Mouse (Mus musculus) natural killer cell, adult 2 months (primary cell): ENCODE results near the gene Pacs1.
"Not testable (repeated sequence)": the region's sequence is repeated elsewhere in the genome, so short reads cannot be mapped to it uniquely, and the experiment has no call there.

Source experiments
- DNase-seq, 2 experiments: peaks; one replicate each; pipeline ENCODE4 v3.0.0; 2022; ENCODE audit warnings: low spot score in 2 of 2

Pacs1 gene

GRCm38 (mm10) chr19:5151741-5152140 is 121.2 kb downstream of the Pacs1 start:
- no peak for DNase-seq

GRCm38 (mm10) chr19:5151331-5151730 is 121.6 kb downstream of the Pacs1 start:
- DNase-seq, result peak; percentile 32 to 52

- DNase-seq, result no peak
Observed at GRCm38 (mm10) chr19:5150358-5150757, 122.6 kb downstream of the Pacs1 start.

GRCm38 (mm10) chr19:5149041-5149440 is 123.9 kb downstream of the Pacs1 start:
- DNase-seq, result not testable (repeated sequence)

- peak in 1 of 2 experiments; percentile 25 for DNase-seq
Observed at GRCm38 (mm10) chr19:5139640-5140039, 133.3 kb downstream of the Pacs1 start.

GRCm38 (mm10) chr19:5131237-5131636 is 141.7 kb downstream of the Pacs1 start:
- no peak for DNase-seq

- DNase-seq, result no peak
Observed at GRCm38 (mm10) chr19:5129770-5130169, 143.1 kb downstream of the Pacs1 start.

- no peak for DNase-seq
Observed at GRCm38 (mm10) chr19:5124055-5124614, 148.8 kb downstream of the Pacs1 start.

- no peak for DNase-seq
Observed at GRCm38 (mm10) chr19:5123241-5123640, 149.7 kb downstream of the Pacs1 start.

- DNase-seq, result no peak
Observed at GRCm38 (mm10) chr19:5122492-5122891, 150.4 kb downstream of the Pacs1 start.

GRCm38 (mm10) chr19:5118384-5118698 is 154.6 kb downstream of the Pacs1 start, which contains the start of gene Klc2:
Klc2 (minus strand) TSS chr19:5118560.
- no peak for DNase-seq

GRCm38 (mm10) chr19:5117494-5118383 is 155.2 kb downstream of the Pacs1 start:
- peak; percentile 74 to 80 for DNase-seq

- no peak for DNase-seq
Observed at GRCm38 (mm10) chr19:5113783-5114182, 159.1 kb downstream of the Pacs1 start.

GRCm38 (mm10) chr19:5109659-5110453 is 163.1 kb downstream of the Pacs1 start:
- DNase-seq, result no peak

- DNase-seq, result no peak
Observed at GRCm38 (mm10) chr19:5108702-5109101, 164.2 kb downstream of the Pacs1 start.

GRCm38 (mm10) chr19:5108271-5108575 is 164.7 kb downstream of the Pacs1 start:
- no peak for DNase-seq

GRCm38 (mm10) chr19:5107556-5108270 is 165.2 kb downstream of the Pacs1 start:
- DNase-seq, result no peak

GRCm38 (mm10) chr19:5106731-5107191 is 166.2 kb downstream of the Pacs1 start, which contains the start of gene Rab1b:
Rab1b (minus strand) TSS chr19:5107072.
- peak; percentile 96 to 98 for DNase-seq

GRCm38 (mm10) chr19:5106074-5106473 is 166.8 kb downstream of the Pacs1 start:
- DNase-seq, result no peak

GRCm38 (mm10) chr19:5098363-5099143 is 174.4 kb downstream of the Pacs1 start, which contains the start of gene Cnih2:
Cnih2 (minus strand) TSS chr19:5098521.
- no peak for DNase-seq
